Mouse (Mus musculus): ENCODE measurements around the gene Ube2d3.

GRCm38 (mm10) chr3:135395085-135395484 is 42.9 kb upstream of the Ube2d3 start:
- TF ChIP-seq CTCF (IDR thresholded peaks at IDR 0.05; ENCODE audit: low read depth) (no peak), EP300 (optimal IDR thresholded peaks at IDR 0.05) (no peak)

Measured in stomach, postnatal 0 days (tissue).